Mouse (Mus musculus): ENCODE measurements at regions not wholly inside any gene's neighbourhood (a gene's known extent, or its start where the extent isn't known, plus 50 kb on each side); places are given as distances from the start of the nearest gene placed in this dataset.
"Not testable (repeated sequence)": the region's sequence is repeated elsewhere in the genome, so short reads cannot be mapped to it uniquely, and the experiment has no call there.

GRCm38 (mm10) chr1:47646681-47647080 lies 754.0 kb upstream of the Slc39a10 start:
- in situ Hi-C loops (cut with MboI, MseI): no loop called here

GRCm38 (mm10) chr1:47606597-47606996 lies 713.9 kb upstream of the Slc39a10 start:
- in situ Hi-C loops (cut with MboI, MseI): no loop called here

- in situ Hi-C loops (cut with MboI, MseI): no loop called here
Measured at GRCm38 (mm10) chr1:47603989-47604360, 711.3 kb upstream of the Slc39a10 start.

- in situ Hi-C loops (cut with MboI, MseI): no loop called here
Measured at GRCm38 (mm10) chr1:47603294-47603988, 710.8 kb upstream of the Slc39a10 start.

- in situ Hi-C loops (cut with MboI, MseI): not testable (repeated sequence)
Measured at GRCm38 (mm10) chr1:47593641-47594040, 701.0 kb upstream of the Slc39a10 start.

- in situ Hi-C loops (cut with MboI, MseI): no loop called here
Measured at GRCm38 (mm10) chr1:47545606-47546005, 653.0 kb upstream of the Slc39a10 start.

GRCm38 (mm10) chr1:47511426-47511825 lies 618.8 kb upstream of the Slc39a10 start:
- in situ Hi-C loops (cut with MboI, MseI): no loop called here

- in situ Hi-C loops (cut with MboI, MseI): no loop called here
Measured at GRCm38 (mm10) chr1:47507801-47508200, 615.1 kb upstream of the Slc39a10 start.

GRCm38 (mm10) chr1:47488581-47489204 lies 596.0 kb upstream of the Slc39a10 start:
- in situ Hi-C loops (cut with MboI, MseI): loop anchor here (10.0 kb wide), 1 partner anchor 474 kb away; no protein-coding TSS in a partner anchor

- in situ Hi-C loops (cut with MboI, MseI): loop anchor here (10.0 kb wide), 1 partner anchor 471 kb away; no protein-coding TSS in a partner anchor
Measured at GRCm38 (mm10) chr1:47486087-47486486, 593.4 kb upstream of the Slc39a10 start.

GRCm38 (mm10) chr1:47479059-47479458 lies 586.4 kb upstream of the Slc39a10 start:
- in situ Hi-C loops (cut with MboI, MseI): no loop called here

- in situ Hi-C loops (cut with MboI, MseI): no loop called here
Measured at GRCm38 (mm10) chr1:47466573-47467253, 574.1 kb upstream of the Slc39a10 start.

- in situ Hi-C loops (cut with MboI, MseI): no loop called here
Measured at GRCm38 (mm10) chr1:47448737-47449489, 556.3 kb upstream of the Slc39a10 start.

- in situ Hi-C loops (cut with MboI, MseI): no loop called here
Measured at GRCm38 (mm10) chr1:47448070-47448469, 555.4 kb upstream of the Slc39a10 start.

- in situ Hi-C loops (cut with MboI, MseI): no loop called here
Measured at GRCm38 (mm10) chr1:47446021-47446420, 553.4 kb upstream of the Slc39a10 start.

- in situ Hi-C loops (cut with MboI, MseI): no loop called here
Measured at GRCm38 (mm10) chr1:47432829-47433228, 540.2 kb upstream of the Slc39a10 start.

GRCm38 (mm10) chr1:47405164-47405563 lies 512.5 kb upstream of the Slc39a10 start:
- in situ Hi-C loops (cut with MboI, MseI): no loop called here

- in situ Hi-C loops (cut with MboI, MseI): no loop called here
Measured at GRCm38 (mm10) chr1:47386579-47386978, 493.9 kb upstream of the Slc39a10 start.

- in situ Hi-C loops (cut with MboI, MseI): no loop called here
Measured at GRCm38 (mm10) chr1:47378795-47379194, 486.1 kb upstream of the Slc39a10 start.

GRCm38 (mm10) chr1:47339718-47340439 lies 447.2 kb upstream of the Slc39a10 start:
- in situ Hi-C loops (cut with MboI, MseI): no loop called here

GRCm38 (mm10) chr1:47310572-47311075 lies 418.0 kb upstream of the Slc39a10 start:
- in situ Hi-C loops (cut with MboI, MseI): no loop called here
